Mouse (Mus musculus): ENCODE results near the gene Nav1. TPM values are rescaled to one million over a fixed set of nuclear protein-coding genes. Genes with fewer than 3 reads are reported as not detected.
A peak's percentile ranks its signal among the peaks of the same experiment; 100 is the strongest.

Nav1 gene
- polyA plus RNA-seq, 1 experiment from 2014 or later = 11.0 TPM

DNA sequence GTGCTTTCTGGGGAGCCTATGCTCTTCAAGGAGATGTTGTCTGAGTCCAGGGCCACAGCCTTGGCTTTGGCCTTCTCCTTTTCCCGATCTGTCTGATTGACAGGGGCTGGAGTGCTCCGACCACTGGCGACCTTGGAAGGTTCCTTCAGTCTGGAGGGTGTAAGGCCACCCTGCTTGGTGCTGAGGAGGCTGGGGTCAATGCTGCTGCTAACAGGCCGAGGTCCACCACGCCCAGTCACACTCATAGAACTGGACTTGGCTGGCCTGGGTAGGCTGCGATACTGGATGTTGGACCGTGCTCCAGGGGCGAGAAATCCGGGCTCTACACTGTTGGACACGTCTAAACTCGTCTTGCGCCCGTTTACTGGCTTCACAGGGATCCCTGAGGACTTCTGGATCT, 136.5 kb downstream of the Nav1 start:
- 86% methylated on average over 13 of the region's 13 CpGs for WGBS
- Histone ChIP-seq H3K36me3 (peaks cover 20% of the 10 kb centered on the region), H3K27ac (no peak overlapping the region), H3K4me3 (replicated peaks) (no peak overlapping the region), H3K4me2 (no peak overlapping the region), H3K27me3 (replicated peaks) (no peaks in the 10 kb centered on the region), H3K4me1 (peaks cover 7% of the 10 kb centered on the region; the same call in 1 of the 2 replicates), H3K9me3 (no peaks in the 10 kb centered on the region), H3K9ac (no peak overlapping the region)
- no peak for ATAC-seq (ENCODE audit: insufficient read depth, low FRiP score, low read depth)

- H3K27me3 ChIP-seq (replicated peaks) = no peaks in the 10 kb centered on the region
- H3K4me2 ChIP-seq = no peak overlapping the region
- no peak overlapping the region for H3K4me3 ChIP-seq (replicated peaks)
- ATAC-seq (ENCODE audit: insufficient read depth, low FRiP score, low read depth) = no peak
- peaks cover 7% of the 10 kb centered on the region for H3K4me1 ChIP-seq
- no peaks in the 10 kb centered on the region for H3K9me3 ChIP-seq
- H3K36me3 ChIP-seq = peaks cover 28% of the 10 kb centered on the region
- no peak overlapping the region for H3K9ac ChIP-seq
- H3K27ac ChIP-seq = no peak overlapping the region
- 95% methylated on average over 5 of the region's 5 CpGs for WGBS
These were observed 139.6 kb downstream of the Nav1 start for GRCm38 (mm10) chr1:135467462-135467861.

DNA sequence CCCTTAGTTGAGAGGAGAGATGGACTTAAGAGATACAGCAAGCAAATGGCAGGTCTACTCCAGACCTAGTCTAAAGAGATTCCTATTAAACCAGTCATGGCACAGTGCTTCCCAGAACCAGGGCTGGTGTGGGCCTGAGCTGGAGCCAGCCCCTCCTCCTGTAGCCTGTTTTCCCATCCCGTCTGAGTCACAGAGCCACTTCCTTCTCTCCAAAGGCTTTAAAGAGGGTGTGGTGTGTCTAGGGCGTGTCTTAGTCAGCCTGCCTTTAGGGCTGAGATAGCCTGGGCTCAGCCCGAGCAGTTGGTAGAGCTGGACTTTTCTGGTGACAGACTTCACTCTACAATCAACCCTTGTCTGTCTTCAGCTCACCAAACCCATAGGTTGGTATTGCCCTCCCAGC, 140.2 kb downstream of the Nav1 start:
- peaks cover 26% of the 10 kb centered on the region for H3K36me3 ChIP-seq
- ATAC-seq (ENCODE audit: insufficient read depth, low FRiP score, low read depth) = peak; percentile 67; the same call in 1 of the 2 replicates
- no peaks in the 10 kb centered on the region for H3K9me3 ChIP-seq
- no peak overlapping the region for H3K4me2 ChIP-seq
- peaks cover 11% of the 10 kb centered on the region for H3K4me1 ChIP-seq
- no peak overlapping the region for H3K9ac ChIP-seq
- H3K27me3 ChIP-seq (replicated peaks) = no peaks in the 10 kb centered on the region
- WGBS = 64% methylated on average over 3 of the region's 3 CpGs
- no peak overlapping the region for H3K4me3 ChIP-seq (replicated peaks)
- H3K27ac ChIP-seq = no peak overlapping the region

GRCm38 (mm10) chr1:135465734-135466133, 141.4 kb downstream of the Nav1 start:
- H3K9me3 ChIP-seq = no peaks in the 10 kb centered on the region
- WGBS = 90% methylated on average over 19 of the region's 19 CpGs
- no peak for ATAC-seq (ENCODE audit: insufficient read depth, low FRiP score, low read depth)

DNA sequence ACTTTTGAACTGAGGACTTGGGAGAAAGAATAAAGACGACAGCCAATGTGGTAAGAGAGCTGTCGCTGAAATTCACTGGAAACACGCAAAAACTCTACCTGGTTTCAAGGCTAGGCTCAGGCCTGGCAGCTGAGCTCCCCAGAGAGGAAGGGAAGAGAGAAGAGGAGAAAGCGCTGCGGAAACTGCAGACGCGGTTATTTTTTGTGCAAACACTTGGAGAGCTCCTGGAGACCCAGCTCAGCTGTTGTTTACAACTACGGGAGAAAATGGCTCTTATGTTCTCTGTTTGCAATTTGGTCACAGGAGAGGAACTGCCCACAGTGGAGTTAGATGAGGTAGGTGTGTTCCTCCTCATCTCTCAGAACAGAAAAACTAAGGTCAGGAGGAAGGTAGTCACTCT, 144.4 kb downstream of the Nav1 start:
- no peaks in the 10 kb centered on the region for H3K9me3 ChIP-seq
- H3K27me3 ChIP-seq (replicated peaks) = no peaks in the 10 kb centered on the region
- 51% methylated on average over 8 of the region's 8 CpGs for WGBS
- H3K36me3 ChIP-seq = peaks cover 27% of the 10 kb centered on the region
- peak overlapping the region; percentile 69 for H3K27ac ChIP-seq
- no peak overlapping the region for H3K4me2 ChIP-seq
- H3K4me3 ChIP-seq (replicated peaks) = no peak overlapping the region
- no peak for ATAC-seq (ENCODE audit: insufficient read depth, low FRiP score, low read depth)
- H3K9ac ChIP-seq = no peak overlapping the region
- peaks cover 12% of the 10 kb centered on the region for H3K4me1 ChIP-seq

More at GRCm38 (mm10) chr1:135465734-135466133, 141.4 kb downstream of the Nav1 start:
- Histone ChIP-seq H3K4me3 (replicated peaks) (no peak overlapping the region), H3K36me3 (peaks cover 22% of the 10 kb centered on the region), H3K4me1 (peaks cover 12% of the 10 kb centered on the region), H3K4me2 (no peak overlapping the region), H3K27me3 (replicated peaks) (no peaks in the 10 kb centered on the region), H3K9ac (no peak overlapping the region), H3K27ac (no peak overlapping the region)

DNA sequence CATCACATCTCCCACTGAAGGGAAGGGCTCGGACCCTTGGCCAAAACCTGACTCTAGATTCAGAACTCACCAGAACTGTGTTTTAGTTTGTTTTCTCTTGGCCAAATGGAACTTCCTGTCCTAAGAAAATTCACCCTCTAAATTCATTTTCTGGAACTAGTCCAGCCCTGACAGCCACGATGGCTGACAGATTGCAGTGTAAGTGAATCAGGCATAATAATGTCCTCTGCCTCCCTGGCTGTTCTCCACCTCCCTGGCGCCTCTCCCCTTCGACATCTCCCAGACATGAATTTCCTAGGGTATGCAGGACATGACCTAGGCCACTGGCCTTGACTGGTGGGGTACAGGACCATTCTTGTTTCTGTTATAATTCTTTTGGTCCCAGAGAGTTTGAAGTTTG, 144.8 kb downstream of the Nav1 start:
- no peaks in the 10 kb centered on the region for H3K9me3 ChIP-seq
- peaks cover 25% of the 10 kb centered on the region for H3K36me3 ChIP-seq
- H3K9ac ChIP-seq = no peak overlapping the region
- H3K4me1 ChIP-seq = peaks cover 12% of the 10 kb centered on the region
- no peak for ATAC-seq (ENCODE audit: insufficient read depth, low FRiP score, low read depth)
- no peak overlapping the region for H3K4me2 ChIP-seq
- WGBS = 42% methylated on average over 4 of the region's 4 CpGs
- H3K27ac ChIP-seq = peak overlapping the region; percentile 74
- H3K27me3 ChIP-seq (replicated peaks) = no peaks in the 10 kb centered on the region
- no peak overlapping the region for H3K4me3 ChIP-seq (replicated peaks)

DNA sequence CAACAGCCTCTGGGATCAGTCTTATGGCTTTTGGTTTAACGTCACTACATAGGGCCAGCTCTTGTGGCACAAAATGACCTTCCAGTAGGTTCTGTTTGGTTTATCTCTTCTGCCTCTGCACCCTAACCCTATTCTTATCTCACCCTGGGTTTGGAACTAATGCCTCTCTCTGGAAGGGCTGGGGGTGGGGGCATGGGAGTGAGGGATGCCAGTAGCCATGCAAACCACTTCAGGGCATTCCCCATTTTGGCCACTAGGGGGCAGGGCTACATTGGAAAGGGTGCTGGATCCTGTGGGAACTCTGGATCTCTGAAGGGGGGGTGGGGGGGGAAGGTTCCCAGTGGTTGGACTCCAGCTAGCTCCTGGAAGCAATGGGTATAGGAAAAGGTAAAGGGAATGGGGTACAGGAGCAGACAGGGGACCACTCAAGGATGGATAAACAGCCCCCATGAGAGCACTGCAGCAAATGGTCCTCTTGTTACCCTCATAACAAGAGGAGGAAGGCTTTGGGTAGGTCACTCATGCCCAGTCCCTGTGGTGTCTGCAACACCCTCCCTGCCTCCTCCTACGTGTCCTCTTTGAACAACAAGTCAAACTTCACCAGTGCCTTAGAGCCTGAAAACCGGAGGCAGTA, 145.9 kb downstream of the Nav1 start:
- WGBS = 81% methylated on average over 3 of the region's 3 CpGs
- ATAC-seq (ENCODE audit: insufficient read depth, low FRiP score, low read depth) = no peak
- peaks cover 20% of the 10 kb centered on the region for H3K36me3 ChIP-seq
- no peaks in the 10 kb centered on the region for H3K9me3 ChIP-seq
- H3K27ac ChIP-seq = peak overlapping the region; percentile 74; the same call in 1 of the 2 replicates
- no peak overlapping the region for H3K4me3 ChIP-seq (replicated peaks)
- H3K4me1 ChIP-seq = peaks cover 12% of the 10 kb centered on the region
- no peak overlapping the region for H3K9ac ChIP-seq
- no peaks in the 10 kb centered on the region for H3K27me3 ChIP-seq (replicated peaks)
- H3K4me2 ChIP-seq = no peak overlapping the region

GRCm38 (mm10) chr1:135460521-135460920, 146.6 kb downstream of the Nav1 start:
- ATAC-seq (ENCODE audit: insufficient read depth, low FRiP score, low read depth) = no peak
- Histone ChIP-seq H3K27ac (no peak overlapping the region), H3K9ac (no peak overlapping the region), H3K4me3 (replicated peaks) (no peak overlapping the region), H3K36me3 (peaks cover 18% of the 10 kb centered on the region), H3K27me3 (replicated peaks) (no peaks in the 10 kb centered on the region), H3K4me1 (peaks cover 12% of the 10 kb centered on the region), H3K4me2 (no peak overlapping the region), H3K9me3 (no peaks in the 10 kb centered on the region)
- 89% methylated on average over 16 of the region's 16 CpGs for WGBS

DNA sequence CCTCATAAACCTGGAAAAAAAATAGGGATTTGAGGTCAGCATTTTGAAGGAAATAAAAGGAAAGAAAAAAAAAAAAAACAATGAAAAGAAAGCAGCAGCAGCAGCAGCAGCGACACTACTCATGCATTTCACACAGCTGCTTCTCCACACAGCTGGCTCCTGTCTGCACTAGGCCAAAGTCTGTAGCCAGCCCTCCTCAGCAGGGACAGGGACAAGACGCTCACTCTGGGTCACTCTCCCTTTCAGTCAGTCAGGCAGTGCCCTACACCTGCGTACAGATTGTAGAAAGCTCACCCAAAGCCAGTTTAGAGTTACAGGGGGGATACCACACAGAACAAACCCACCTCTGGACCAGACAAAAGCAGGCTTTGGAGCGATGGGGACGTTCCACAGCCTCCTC, 149.2 kb downstream of the Nav1 start:
- 86% methylated on average over 5 of the region's 5 CpGs for WGBS
- Histone ChIP-seq H3K27ac (no peak overlapping the region), H3K4me1 (peaks cover 8% of the 10 kb centered on the region), H3K4me3 (replicated peaks) (no peak overlapping the region), H3K36me3 (peaks cover 27% of the 10 kb centered on the region), H3K27me3 (replicated peaks) (no peaks in the 10 kb centered on the region), H3K4me2 (no peak overlapping the region), H3K9me3 (no peaks in the 10 kb centered on the region), H3K9ac (no peak overlapping the region)
- ATAC-seq (ENCODE audit: insufficient read depth, low FRiP score, low read depth) = no peak

GRCm38 (mm10) chr1:135452259-135452658, 154.8 kb downstream of the Nav1 start:
- H3K27ac ChIP-seq = no peak overlapping the region
- no peak for ATAC-seq (ENCODE audit: insufficient read depth, low FRiP score, low read depth)
- no peaks in the 10 kb centered on the region for H3K4me1 ChIP-seq
- H3K9me3 ChIP-seq = no peaks in the 10 kb centered on the region
- H3K27me3 ChIP-seq (replicated peaks) = no peaks in the 10 kb centered on the region
- no peak overlapping the region for H3K4me3 ChIP-seq (replicated peaks)
- H3K9ac ChIP-seq = no peak overlapping the region
- 75% methylated on average over 10 of the region's 10 CpGs for WGBS
- peaks cover 43% of the 10 kb centered on the region for H3K36me3 ChIP-seq
- no peak overlapping the region for H3K4me2 ChIP-seq

DNA sequence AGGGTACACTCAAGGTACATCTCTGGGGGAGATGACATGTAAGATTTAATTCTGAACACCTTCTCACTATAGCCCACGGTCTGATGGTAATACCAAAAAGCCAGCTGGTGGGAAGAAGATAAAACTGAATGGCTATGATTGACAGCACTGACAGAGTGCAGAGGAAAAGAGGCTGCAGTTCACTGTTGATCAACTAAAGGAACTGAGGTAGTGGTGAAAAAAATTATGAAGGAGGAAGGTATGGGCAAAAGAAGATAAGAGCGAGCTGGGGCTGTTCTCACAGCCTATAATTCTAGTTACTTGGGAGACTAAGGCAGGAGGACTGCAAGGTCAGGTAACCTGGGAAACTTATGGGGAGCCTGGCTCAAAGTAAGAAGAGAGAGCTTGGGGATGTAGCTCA, 155.7 kb downstream of the Nav1 start:
- H3K27me3 ChIP-seq (replicated peaks) = no peaks in the 10 kb centered on the region
- no peak overlapping the region for H3K9ac ChIP-seq
- ATAC-seq (ENCODE audit: insufficient read depth, low FRiP score, low read depth) = no peak
- no peak overlapping the region for H3K4me3 ChIP-seq (replicated peaks)
- H3K27ac ChIP-seq = no peak overlapping the region
- no peak overlapping the region for H3K4me2 ChIP-seq
- H3K36me3 ChIP-seq = peaks cover 43% of the 10 kb centered on the region
- H3K9me3 ChIP-seq = no peaks in the 10 kb centered on the region
- H3K4me1 ChIP-seq = no peaks in the 10 kb centered on the region
- 85% methylated on average over 2 of the region's 2 CpGs for WGBS

DNA sequence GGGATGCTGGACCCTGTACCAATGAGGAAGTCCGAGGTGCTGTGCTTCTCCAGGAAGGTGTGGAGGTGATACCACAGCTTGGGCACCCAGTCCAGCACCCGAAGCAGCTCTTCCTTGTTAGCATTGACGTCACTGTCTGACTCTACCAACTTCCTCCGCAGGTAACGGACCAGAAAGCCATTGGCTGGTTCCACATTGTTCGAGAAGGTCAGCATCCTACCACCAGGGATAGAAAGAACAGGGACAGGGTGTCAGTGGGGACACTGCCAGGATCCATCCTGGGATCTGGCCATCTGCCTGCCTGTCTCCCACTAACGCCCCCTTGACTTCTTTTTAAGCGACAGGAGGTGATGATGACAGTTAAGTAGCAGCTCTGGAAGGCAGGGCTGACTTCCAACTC, 157.2 kb downstream of the Nav1 start:
- no peaks in the 10 kb centered on the region for H3K27me3 ChIP-seq (replicated peaks)
- H3K9ac ChIP-seq = no peak overlapping the region
- no peak overlapping the region for H3K27ac ChIP-seq
- WGBS = 90% methylated on average over 8 of the region's 8 CpGs
- no peaks in the 10 kb centered on the region for H3K4me1 ChIP-seq
- ATAC-seq (ENCODE audit: insufficient read depth, low FRiP score, low read depth) = no peak
- peaks cover 38% of the 10 kb centered on the region for H3K36me3 ChIP-seq
- H3K9me3 ChIP-seq = no peaks in the 10 kb centered on the region
- H3K4me2 ChIP-seq = no peak overlapping the region
- no peak overlapping the region for H3K4me3 ChIP-seq (replicated peaks)

DNA sequence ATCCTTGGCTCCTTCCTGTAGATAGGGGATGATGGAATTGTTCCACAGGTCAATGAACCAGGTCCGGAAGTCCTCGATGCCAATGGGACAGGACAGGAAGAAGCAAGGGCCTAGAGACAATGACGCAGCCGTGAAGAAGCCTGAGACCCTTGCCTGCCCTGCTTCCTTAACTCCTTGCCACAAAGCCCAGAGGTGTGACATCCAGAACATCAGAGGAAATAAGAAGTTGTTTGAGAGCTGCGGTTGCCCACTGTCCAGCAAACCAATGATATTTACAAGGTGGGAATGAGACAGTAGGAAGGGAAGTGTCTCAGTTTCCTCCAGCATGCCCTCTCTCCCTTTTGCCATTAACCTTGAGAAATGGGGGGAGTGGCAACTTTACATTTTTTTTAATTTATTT, 158.2 kb downstream of the Nav1 start:
- H3K4me2 ChIP-seq = no peak overlapping the region
- H3K27ac ChIP-seq = no peak overlapping the region
- H3K9ac ChIP-seq = no peak overlapping the region
- H3K27me3 ChIP-seq (replicated peaks) = no peaks in the 10 kb centered on the region
- peaks cover 29% of the 10 kb centered on the region for H3K36me3 ChIP-seq
- ATAC-seq (ENCODE audit: insufficient read depth, low FRiP score, low read depth) = no peak
- H3K4me1 ChIP-seq = no peaks in the 10 kb centered on the region
- no peak overlapping the region for H3K4me3 ChIP-seq (replicated peaks)
- 92% methylated on average over 5 of the region's 5 CpGs for WGBS
- H3K9me3 ChIP-seq = no peaks in the 10 kb centered on the region
